Mouse (Mus musculus) heart, postnatal 25 days (tissue): ENCODE data around the gene Tns2. TPM values are rescaled to one million over a fixed set of nuclear protein-coding genes. Genes with fewer than 3 reads are reported as not detected.
A peak's percentile ranks its signal among the peaks of the same experiment; 100 is the strongest.

Experiments used
- DNase-seq: peaks from one replicate; pipeline ENCODE4 v3.0.0; 2022; ENCODE audit warnings: low spot score
- intact Hi-C: fragments of 180-260 bp; cut with DNase I; formaldehyde crosslinking; loops from one replicate; pipeline ENCODE4 v1.15.1; 2025
- total RNA-seq, 2 experiments: library from RNA; stranded (reverse); gene quantifications; 2 replicates each; pipeline ENCODE4 v1.2.3; 2021

The Tns2 gene
- total RNA-seq, 2 experiments from 2014 or later = 98.6 to 118 TPM

DNA sequence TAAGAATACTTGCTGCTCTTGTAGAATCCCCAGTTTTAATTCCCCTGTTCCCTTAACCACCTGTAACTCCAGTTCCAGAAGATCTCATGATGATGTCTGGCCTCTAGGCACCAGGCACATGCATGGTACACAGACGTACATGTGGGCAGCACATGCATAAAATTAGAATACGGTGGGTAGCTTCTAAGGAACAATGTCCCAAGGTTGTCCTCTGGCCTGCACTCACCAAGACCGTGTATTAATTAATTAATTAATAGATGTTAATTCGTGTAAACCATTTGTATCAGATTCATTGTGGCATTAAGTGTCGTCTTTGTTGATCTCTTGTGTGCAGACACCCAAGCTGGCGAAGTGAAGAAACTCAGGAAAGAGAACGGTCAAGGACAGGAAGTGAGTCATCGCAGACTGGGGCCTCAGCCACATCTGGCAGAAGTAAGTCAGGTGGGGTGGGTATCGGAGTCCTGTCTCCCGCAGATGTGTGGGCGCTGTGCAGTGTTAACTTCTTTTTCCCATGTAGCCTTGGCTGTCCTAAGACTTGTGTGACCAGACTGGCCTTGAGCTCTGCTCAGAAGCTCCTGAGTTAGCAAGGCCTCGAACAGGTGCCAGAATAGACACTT lies 9.0 kb upstream of the Tns2 start:
- DNase-seq = no peak
- intact Hi-C loops = no loop called here

DNA sequence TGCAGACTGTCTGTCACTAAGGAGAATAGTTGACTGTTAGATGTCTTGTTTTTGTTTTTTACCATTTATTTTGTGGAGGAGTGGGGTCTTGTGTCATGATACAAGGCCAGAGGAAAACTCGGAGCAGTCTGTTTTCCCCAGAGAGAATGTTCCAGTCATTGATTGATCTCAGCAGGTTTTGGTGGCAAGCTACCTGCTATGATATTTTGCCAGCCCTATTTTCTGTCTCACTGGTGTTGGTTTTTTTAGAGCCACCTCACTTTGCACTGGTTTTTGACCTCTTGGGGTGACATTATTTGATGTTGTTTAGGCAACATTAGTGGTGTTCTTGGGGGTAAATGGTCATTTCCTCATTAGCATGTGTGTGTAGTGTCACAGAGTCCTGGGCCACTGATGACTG lies 8.5 kb upstream of the Tns2 start:
- intact Hi-C loops = no loop called here
- DNase-seq = no peak

DNA sequence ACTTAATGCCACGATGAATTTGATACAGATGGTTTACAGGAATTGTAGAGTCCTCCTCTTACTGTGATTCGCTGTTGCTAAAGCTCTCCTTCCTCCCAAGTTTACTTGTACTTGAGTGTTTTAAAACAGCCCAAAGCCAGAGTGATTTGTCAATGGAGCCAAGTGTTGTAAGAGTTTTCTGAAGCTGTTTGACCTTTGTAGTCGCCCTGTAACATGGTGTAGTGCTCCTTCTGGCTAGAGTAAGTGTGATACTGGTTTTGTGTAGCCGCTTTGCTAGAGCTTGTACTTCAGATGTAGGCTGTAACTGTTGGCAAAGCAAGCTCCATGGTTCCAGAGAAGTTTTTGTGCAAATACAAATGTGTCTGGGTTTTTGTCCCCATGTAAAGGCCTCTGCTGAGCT lies 8.0 kb upstream of the Tns2 start:
- DNase-seq = no peak
- intact Hi-C loops = no loop called here

DNA sequence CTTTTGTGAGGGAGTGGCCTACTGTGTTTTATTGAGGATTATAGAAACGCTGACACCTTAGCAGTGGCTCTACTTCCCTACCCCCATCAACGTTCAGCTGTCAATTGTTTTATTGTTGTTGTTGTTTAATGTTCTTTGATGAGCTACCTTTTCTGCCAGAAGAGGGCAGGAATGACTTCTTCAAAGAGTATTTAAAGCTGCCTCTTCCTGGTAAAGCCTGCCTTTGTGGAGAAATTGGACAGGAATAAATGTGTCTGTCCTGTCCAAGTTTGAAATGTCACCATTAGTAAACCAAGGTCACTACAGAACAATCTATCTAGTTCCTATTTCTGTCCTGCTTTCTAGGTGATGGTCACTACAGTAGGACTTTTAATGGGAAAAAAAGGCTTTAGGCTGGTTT lies 6.1 kb upstream of the Tns2 start:
- intact Hi-C loops = no loop called here
- DNase-seq = no peak

DNA sequence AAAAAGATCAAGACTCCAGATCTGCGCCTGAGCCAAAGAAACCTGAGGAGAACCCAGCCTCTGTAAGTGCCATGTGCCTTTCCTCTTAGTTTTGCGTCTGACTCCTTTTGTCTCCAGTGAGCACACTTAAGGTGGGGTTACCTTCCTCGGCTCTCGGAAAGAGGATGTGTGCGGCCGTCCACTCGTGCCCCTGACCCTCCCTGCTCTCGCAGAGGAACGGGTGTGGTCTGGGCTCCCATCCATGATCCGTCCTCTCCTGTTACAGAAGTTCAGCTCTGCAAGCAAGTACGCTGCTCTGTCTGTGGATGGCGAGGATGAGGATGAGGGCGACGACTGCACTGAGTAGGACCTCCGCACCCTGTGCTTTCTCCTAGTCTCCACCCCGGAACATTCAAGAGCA lies 5.2 kb upstream of the Tns2 start:
- intact Hi-C loops = no loop called here

DNA sequence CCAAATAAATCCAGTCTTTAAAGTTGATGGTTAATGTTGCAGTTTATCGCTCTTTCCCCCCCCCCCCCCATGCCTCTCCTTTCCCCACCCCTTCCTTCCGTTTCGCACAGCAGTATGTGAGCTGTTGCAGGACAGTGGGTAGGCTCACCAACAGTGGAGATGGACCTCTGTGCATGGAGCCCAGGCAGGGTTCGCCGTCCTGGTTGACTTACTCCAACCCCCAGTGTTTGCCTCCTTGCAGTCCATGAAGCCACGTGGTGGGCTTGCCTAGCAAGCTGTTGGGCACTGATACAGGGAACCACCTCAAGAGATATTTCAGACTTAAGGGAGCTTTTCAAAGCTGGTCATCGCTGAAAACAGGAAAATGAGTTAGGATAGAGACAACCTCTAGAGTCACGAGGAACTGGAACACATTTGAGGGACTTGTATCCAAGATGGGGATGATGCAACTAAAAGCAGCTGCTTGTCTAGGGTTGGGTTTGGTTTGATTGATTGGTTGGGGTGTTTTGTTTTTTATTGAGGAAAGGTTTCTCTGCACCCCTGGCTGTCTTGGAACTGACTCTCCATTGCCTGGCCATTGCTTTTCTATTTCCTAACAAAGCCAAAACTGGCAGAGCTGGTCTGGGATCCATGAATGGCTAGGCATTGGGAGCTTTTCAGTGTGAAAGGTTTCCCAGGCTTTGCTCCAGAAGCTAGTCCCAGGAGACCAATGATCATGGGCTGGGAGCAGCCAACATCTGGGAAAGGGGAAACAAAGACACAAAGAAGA lies 2.9 kb upstream of the Tns2 start:
- intact Hi-C loops = no loop called here
- DNase-seq = no peak

More for the DNA sequence above, 5.2 kb upstream of the Tns2 start:
- no peak for DNase-seq

DNA sequence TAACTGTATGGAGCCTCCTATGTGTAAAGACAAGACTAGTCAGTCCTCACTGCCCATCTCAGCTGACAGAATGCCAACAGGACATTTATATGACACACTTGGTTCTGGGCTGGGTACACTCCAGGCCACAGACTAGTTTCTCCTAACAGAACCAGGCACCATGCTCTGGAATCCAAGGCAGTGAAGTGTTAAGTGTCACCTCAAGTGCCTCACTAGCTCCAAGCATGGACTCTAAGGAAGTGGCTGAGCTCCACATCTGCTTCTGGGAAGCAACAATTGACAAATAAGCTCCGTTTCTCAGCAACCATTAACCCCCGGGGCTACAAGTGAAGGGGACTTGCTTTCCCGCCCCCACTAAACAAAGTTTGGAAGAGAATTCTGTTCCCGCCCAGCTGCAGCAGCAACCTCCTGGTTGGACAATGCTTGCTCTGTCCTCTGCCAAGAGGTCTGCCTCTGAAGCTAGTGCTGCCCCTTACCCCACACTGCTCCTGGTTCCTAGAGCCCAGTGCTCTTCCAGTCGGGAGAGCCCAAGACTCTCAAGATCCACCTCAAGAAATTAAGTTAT lies 2.1 kb upstream of the Tns2 start:
- intact Hi-C loops = no loop called here
- DNase-seq = no peak

DNA sequence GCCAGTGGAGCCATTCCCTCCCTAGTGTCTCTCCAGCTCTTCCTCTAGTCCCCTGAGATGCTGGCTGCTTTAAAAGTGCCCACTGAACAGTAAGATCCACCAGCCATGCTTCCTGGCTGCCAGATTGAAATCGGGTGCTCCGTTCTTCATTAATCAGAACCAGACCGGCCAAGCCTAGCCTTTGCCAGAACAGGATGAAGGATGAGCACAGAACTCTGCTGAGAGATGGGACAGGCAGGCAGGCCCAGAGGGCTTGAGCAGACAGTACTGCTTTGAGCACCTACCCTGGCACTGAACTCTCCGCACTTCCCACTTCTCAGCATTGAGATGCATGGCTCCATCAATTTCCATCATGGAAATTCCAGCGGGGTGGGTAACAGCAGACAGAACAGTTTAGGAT lies 953 bp upstream of the Tns2 start:
- DNase-seq = no peak
- intact Hi-C loops = no loop called here

DNA sequence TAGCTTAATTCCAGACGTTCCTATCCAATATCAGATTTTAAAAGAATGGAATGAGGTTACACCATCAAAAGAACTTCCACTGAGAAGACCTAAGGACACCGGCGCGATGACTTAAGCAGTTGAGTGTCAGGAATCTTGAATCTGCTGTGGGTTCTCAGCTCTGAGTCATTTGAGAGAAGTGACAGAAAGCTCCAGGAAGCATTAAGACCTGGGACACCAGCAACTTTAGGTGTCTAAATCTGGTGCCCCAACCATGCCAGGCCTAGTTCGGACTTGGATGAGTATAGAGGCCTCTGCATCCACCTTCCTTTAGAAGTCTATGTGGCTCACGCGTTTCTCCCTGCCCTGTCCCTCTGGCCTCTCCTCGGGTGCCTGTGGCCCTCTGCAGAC lies 447 bp upstream of the Tns2 start:
- intact Hi-C loops = loop anchor here (10.0 kb wide), 1 partner anchor 305 kb away; the partner anchor contains the start of gene Sp1
- no peak for DNase-seq

DNA sequence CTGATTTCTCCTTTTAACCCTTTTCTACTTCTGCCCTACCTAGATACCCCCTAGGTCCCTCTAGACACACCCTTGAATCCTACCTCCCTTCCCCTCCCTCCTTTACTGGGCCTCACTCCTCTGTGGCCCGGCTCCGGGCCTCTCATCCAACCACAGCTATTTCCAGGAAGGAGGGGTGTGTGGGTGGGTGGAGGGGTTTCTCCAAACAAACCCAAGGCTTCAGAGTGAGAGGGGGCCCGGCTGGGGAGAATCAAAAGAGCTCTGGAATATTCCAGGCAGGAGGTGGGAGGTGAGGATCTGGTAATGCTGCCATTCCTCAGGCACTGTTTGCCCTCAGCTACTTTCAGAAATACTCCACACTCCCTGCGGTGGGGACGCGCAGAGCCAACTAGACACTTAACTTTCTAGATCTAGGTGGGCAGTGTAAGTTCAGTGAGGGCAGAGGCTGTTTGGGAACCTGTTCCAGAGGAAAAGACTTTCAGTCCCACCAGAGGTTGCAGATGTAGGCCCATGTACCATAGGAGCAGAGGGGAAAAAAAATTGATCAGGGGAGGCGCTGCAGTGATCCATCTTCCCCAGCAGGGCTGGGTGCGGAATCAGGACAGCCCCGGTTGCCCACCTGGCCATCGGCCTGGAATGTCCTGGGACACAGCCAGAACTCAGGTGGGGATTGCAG lies 921 bp downstream of the Tns2 start:
- no peak for DNase-seq
- intact Hi-C loops = loop anchor here (10.0 kb wide), 1 partner anchor 304 kb away; the partner anchor contains the start of gene Sp1

DNA sequence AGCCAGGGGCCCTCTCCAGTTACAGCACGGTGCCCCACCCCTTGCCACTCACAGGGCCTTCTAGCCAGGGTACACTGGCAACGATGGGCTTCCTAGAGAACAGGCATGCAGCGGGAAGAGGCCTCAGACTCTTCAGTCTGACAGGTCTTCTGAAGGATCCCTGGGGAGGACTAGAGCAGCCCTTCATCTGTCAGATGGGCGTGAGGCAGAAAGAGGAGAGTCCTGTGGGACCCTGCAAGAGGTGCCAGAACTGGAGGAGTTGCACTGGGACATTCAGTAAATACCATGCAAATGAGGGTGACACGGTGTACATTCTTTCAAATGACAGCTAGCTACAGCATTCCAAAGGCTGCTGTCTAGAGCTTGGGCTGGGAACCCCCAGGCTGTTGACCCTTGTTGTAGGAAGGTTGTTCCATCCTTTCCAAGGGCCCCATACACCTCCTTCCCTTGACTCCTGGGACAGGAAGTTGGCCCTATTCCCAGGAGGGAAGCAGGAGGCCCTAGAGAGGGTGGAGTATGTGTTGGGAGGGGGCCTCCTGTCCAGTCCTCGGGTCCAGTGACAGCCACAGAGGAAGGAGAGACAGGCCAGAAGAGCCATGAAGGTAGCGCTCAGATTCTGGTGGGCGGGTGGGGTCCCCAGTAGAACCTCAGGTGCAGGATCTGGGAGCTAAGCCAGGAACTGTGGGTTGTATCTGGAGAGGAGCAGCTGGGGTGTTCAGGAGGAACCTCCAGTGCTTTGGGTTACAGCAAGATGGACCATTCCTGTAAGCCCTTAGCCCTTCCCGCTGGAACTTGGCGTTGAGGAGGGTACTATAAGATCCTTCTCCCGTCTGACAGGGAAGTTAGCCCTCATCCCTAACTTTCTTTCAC lies 1.7 kb downstream of the Tns2 start:
- intact Hi-C loops = loop anchor here (10.0 kb wide), 1 partner anchor 303 kb away; the partner anchor contains the start of gene Sp1
- DNase-seq = peak; percentile 80

DNA sequence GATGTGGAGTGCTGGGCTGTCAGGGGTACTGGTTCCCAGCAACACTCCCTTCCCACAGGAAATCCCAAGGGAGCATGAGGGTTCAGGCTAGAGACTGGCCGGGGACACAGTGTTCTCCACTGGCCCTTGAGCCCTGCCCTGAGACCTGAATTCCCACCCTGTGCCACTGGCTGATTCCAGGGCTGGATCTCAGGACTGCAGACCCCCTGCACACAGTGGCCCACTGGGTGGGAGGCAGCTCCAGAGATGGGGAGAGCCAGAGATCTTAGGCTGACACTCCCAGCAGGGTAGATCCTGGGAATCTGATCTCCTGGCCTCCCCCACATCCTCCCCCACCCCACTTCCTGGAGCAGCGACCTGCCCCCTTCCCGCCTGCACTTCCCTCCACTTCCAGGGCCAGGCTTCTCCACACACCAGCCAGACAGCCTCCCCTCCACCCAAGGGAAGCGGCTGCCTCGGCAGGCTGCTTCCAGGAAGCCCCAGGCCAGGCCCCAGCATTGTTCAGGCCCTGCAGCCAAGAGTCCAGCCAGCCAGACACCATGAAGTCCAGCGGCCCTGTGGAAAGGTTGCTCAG lies 2.4 kb downstream of the Tns2 start:
- peak; percentile 81 for DNase-seq
- intact Hi-C loops = loop anchor here (10.0 kb wide), 1 partner anchor 302 kb away; the partner anchor contains the start of gene Sp1

DNA sequence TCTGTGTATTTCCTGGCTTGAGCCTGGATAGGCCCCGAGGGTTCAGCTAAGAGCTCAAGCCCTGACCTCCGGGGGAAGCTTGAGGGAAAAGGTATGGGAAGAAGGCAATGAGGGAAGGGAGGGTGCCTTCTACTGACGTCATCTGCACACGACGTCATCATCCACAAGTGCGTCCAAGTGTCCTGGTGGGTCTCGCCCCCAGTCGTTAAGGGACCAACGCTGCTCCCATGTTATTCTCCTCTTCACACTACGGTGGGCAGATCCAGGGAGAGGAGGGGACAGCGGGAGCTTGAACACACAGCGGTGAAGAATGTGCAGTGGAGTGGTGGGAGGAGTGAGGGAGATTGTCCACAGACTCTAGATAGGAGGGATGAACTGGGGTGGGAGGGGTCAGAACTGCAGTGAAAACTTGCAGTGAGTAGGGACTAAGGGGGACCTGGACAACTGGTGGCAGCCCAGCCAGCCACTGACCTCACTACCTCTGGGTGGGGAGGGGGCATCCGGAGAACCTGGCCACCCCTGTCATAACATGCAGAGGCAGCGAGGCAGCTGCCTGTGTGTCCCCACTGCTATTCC lies 3.2 kb downstream of the Tns2 start:
- intact Hi-C loops = loop anchor here (10.0 kb wide), 1 partner anchor 301 kb away; the partner anchor contains the start of gene Sp1
- no peak for DNase-seq

DNA sequence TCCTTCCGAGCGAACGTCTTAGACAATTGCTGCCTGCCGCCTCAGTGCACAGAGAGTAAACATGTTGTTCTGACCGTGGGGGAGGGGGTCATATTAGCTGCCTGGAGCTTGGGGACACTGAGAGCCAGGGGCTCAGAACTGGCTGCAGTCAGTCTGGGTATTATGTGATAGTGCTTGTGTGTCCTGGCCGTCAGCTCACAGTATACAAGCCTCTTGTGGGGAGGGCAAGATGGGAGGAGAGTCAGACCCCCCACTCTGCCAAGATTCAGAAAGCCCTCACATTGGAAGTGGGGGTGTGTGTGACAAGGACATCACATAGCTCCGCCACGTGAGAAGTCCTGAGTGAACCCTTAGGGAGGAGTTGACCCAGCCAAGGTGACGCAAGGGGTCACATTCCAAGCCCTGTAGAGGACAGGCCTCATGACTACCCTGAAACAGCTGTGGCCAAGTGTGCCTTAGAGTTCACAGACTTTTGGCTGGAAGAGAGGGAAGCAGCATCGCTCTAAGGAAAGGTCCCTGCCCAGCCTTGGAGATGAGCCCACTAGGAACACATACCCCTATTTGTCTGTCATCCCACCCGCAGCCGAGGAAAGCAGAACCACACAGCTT lies 3.8 kb downstream of the Tns2 start:
- DNase-seq = peak; percentile 93
- intact Hi-C loops = loop anchor here (10.0 kb wide), 1 partner anchor 301 kb away; the partner anchor contains the start of gene Sp1

DNA sequence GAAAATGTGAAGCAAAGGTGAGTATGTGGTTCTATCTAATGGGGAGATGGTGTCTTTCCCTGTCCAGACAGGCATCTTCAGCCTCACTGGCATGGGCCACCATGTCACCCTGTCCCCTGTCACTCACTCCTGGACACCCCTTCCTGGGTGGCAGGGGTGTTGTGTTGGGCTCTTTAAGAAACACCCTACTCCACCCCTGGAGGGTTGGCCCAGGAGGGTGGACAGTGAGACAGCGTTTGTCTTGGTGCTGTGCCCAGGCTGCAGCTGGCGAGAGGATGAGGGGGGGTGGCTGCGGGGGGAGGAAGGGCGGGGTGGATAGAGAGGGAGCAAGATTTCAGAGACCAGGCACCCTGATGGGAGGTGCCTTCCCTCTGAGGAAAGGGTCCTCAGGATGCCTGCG lies 5.1 kb downstream of the Tns2 start:
- intact Hi-C loops = loop anchor here (10.0 kb wide), 1 partner anchor 299 kb away; the partner anchor contains the start of gene Sp1
- DNase-seq = peak; percentile 80

DNA sequence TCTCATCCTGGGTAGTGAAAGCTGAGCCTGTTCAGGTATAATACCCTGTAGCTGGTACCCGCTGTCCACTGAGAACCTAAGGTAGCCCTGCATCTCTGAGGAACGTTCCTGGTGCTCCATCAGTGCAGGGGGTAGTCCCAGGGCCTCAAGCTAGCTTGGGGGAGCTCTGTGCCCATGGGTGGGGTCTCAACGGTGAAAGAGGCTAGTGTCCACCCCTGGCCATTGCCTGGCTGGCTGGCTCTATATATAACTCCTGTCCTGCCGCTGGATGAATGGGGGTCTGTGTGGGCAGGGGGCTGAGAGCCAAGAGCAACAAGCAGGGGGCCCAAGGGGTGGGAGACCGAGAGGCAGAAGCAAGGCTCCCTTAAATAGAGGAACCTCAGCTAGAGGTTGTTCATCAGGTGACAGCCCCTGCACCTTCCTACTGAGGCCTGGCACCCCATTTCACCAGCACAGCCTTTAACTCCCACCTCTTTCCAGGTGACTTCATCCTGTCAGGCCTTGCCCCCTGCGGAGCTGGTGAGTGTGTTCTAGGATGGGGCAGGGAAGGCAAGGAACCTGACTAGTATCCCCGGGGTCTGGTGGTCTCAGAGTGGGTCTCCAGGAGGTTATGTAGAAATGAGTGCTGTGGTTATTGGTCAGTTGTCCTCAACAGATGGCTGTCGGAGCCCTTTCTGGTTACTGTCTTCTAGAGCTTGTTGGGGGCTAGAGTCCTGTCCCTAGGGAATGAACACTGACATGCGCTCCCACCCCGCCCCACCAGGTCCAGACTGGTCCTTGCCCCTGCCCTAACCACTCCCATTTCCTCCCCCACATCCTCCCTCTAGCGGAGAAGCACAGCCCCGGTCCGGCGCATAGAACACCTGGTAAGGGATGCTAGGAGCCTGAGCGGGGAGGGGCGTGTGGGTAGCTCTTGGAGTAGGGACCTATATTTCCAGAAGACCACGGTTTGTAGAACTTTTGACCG lies 5.8 kb downstream of the Tns2 start:
- no peak for DNase-seq
- intact Hi-C loops = loop anchor here (10.0 kb wide), 1 partner anchor 299 kb away; the partner anchor contains the start of gene Sp1
